8 mouse cellular contexts compared by ENCODE assay signal in genomic region chr6:50377742-50378720, GRCm38 (mm10).
DNase-seq lines count a peak whose midpoint lies in the region; ATAC-seq lines count a peak whose summit lies in the region.

No protein-coding gene starts in this region.

- DNase-seq in left cerebral cortex, postnatal 14 days (ENCODE audit: low spot score in 2 of 2), result peak; percentile 38 to 76
- DNase-seq in left cerebral cortex, adult 11 months (ENCODE audit: low spot score), result no peak
- peak; percentile 56 for DNase-seq in c-Kit-positive CD71-negative TER-119-negative erythroid progenitor cells, embryonic 14.5 days (ENCODE audit: low read depth)
- DNase-seq in skeletal muscle tissue, adult 2 months (ENCODE audit: low read depth, low spot score), result peak; percentile 37
- DNase-seq in cerebellum, adult 8-10 months, result no peak

- H3K4me1 ChIP-seq in limb, embryonic 13.5 days, result peaks cover 61% of the 10 kb centered on the region
- peaks cover 11% of the 10 kb centered on the region for H3K4me1 ChIP-seq in forebrain, embryonic 12.5 days

- peak overlapping the region; percentile 25 for H3K4me2 ChIP-seq in limb, embryonic 13.5 days (replicated peaks)
- no peak overlapping the region for H3K4me2 ChIP-seq in forebrain, embryonic 12.5 days

- H3K27me3 ChIP-seq in limb, embryonic 13.5 days, result no peaks in the 10 kb centered on the region
- H3K27me3 ChIP-seq in forebrain, embryonic 12.5 days, result no peaks in the 10 kb centered on the region

- 44% methylated on average over 21 of the region's 21 CpGs for WGBS in limb, embryonic 13.5 days
- 85% methylated on average over 21 of the region's 21 CpGs for WGBS in forebrain, embryonic 12.5 days

- no peak; the same call in 1 of the 2 replicates for ATAC-seq in limb, embryonic 13.5 days (ENCODE audit: low FRiP score, low read depth)
- ATAC-seq in forebrain, embryonic 12.5 days (ENCODE audit: low FRiP score), result no peak
- ATAC-seq in erythroblast, adult 5-6 weeks (replicated peaks; ENCODE audit: low FRiP score, poor library complexity, severe bottlenecking), result no peak

- peak overlapping the region; percentile 34; the same call in 1 of the 2 replicates for H3K27ac ChIP-seq in limb, embryonic 13.5 days
- H3K27ac ChIP-seq in forebrain, embryonic 12.5 days, result no peak overlapping the region

- H3K9ac ChIP-seq in limb, embryonic 13.5 days, result no peak overlapping the region
- H3K9ac ChIP-seq in forebrain, embryonic 12.5 days, result no peak overlapping the region

- H3K4me3 ChIP-seq in limb, embryonic 13.5 days, result no peak overlapping the region
- H3K4me3 ChIP-seq in forebrain, embryonic 12.5 days (replicated peaks), result no peak overlapping the region

- intact Hi-C loops in left cerebral cortex, postnatal 14 days (cut with DNase I), result no loop called here

- H3K9me3 ChIP-seq in limb, embryonic 13.5 days, result no peaks in the 10 kb centered on the region
- no peaks in the 10 kb centered on the region for H3K9me3 ChIP-seq in forebrain, embryonic 12.5 days

- H3K36me3 ChIP-seq in limb, embryonic 13.5 days, result no peaks in the 10 kb centered on the region
- H3K36me3 ChIP-seq in forebrain, embryonic 12.5 days (replicated peaks), result no peaks in the 10 kb centered on the region

Comparison
In these comparisons a context has a peak if more than half of its experiments do, and no peak if none do; other contexts are left out.
1. DNase-seq: peak in left cerebral cortex, postnatal 14 days (2 of 2), c-Kit-positive CD71-negative TER-119-negative erythroid progenitor cells, embryonic 14.5 days (single experiment) and skeletal muscle tissue, adult 2 months (single experiment); none in left cerebral cortex, adult 11 months (single experiment) and cerebellum, adult 8-10 months (single experiment).